Mouse (Mus musculus): ENCODE measurements around the gene Sertad2.

GRCm38 (mm10) chr11:20660111-20661097 is 117.4 kb downstream of the Sertad2 start:
- no peak for TF ChIP-seq CTCF (IDR thresholded peaks at IDR 0.05; ENCODE audit: borderline replicate concordance, insufficient read depth, low read depth, low read length)
- TF ChIP-seq POLR2A (IDR thresholded peaks at IDR 0.05; ENCODE audit: borderline replicate concordance, insufficient read depth, low read length): no peak

Measured in cerebellum, adult 2 months (tissue).